Mouse (Mus musculus): ENCODE measurements at regions not wholly inside any gene's neighbourhood (a gene's known extent, or its start where the extent isn't known, plus 50 kb on each side); places are given as distances from the start of the nearest gene placed in this dataset.

- peak; percentile 90 for ATAC-seq (ENCODE audit: low TSS enrichment)
Measured at GRCm38 (mm10) chr17:48789846-48790245, 142.3 kb upstream of the Lrfn2 start.

- no peak for ATAC-seq (ENCODE audit: low TSS enrichment)
Measured at GRCm38 (mm10) chr17:48790526-48790925, 141.7 kb upstream of the Lrfn2 start.

- ATAC-seq (ENCODE audit: low TSS enrichment), result no peak
Measured at GRCm38 (mm10) chr17:48792954-48793353, 139.2 kb upstream of the Lrfn2 start.

DNA sequence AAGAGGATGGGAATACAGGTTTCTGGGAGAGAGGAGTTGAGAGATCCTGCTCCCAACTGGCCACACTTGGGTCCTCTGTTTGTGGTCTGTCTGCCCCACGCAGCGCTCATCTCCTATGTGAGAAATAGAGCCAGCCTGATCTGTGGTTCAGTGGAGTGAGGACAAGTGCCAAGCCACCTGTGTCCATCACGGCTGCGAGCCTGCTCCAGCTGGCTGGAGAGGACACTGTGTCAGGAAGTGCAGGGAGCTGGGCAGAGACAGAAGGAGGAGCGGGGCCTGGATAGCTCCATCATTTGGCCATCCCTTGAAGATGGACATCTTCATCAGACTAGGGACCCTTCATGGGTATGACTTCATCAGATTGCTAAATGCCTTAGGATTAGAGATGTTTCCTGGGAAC is 136.4 kb upstream of the Lrfn2 start:
- ATAC-seq (ENCODE audit: low TSS enrichment), result no peak

DNA sequence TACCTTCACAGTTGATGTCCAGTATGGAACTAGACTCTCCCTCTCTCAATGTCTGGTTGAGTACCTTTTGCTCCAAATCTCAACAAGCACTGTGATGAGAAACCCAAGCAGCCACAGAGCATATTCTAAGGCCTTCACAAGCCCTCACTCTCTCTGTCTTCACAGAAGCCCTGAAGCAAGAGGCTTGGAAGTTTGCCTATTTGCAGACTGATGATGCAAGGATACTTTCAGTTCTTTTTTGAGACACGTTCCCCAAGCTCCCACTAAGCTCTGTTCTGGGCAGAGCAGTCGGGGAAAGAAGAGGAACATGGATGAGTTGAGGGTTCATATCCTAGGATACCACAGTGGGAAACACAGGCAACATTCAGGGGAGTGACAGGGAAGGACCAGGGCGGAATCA is 134.0 kb upstream of the Lrfn2 start:
- peak; percentile 47; the same call in 1 of the 2 replicates for ATAC-seq (ENCODE audit: low TSS enrichment)

GRCm38 (mm10) chr17:48802673-48803072 is 129.5 kb upstream of the Lrfn2 start:
- peak; percentile 88 for ATAC-seq (ENCODE audit: low TSS enrichment)

DNA sequence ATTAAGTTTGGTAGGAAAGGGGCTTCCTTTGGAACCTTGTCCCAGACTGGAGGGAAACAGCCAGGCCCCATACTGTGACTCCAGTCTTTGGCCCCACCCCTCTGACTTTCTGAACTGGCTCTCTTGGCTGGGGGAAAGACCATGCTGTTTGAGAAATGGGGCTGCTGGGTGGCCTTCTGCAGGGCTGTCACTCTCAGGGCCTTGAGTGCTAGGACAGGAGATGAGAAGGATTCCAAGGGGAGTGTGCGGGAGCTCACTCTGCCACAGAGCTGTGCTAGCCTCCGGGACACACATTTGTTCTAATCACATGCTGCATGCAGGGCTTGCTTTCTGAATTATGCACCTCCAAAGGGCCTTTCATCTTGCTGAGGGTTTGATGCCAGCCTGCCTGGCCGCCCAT is 124.3 kb upstream of the Lrfn2 start:
- ATAC-seq (ENCODE audit: low TSS enrichment), result no peak

DNA sequence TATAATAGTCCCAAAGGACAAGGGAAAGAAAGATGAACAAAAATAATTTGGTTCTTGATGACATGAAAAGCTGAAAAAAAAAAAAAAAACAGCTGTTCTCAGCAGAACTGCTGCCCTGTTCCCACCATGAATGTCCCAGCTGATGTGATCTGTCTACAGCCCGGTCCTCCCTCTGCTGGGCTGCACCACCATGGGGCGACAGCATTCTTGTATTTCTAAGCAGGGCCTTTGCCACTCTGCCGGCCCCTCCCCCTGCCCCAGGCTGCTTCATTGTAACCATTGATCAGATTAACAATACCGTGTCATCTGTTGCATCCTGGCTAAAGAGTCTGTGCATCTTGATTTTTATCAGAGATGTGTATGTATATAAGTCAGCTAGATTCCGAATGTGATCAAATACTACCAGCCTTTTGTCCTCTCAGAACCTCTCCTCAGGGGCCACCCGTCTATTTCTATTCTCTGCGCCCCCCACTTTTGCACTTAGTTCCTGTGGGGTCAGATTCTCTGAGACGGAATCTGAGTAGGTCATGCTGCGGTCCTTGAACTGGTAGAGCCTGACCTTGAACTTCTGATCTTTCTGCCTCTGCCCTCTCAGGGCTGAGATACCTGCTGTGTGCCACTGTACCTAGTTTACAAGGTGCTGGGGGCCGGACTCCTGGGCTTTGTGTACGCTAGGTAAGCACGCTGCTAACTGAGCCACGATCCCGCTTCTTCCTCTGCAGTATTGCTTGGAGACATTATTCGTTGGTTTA is 117.2 kb upstream of the Lrfn2 start:
- no peak for ATAC-seq (ENCODE audit: low TSS enrichment)

GRCm38 (mm10) chr17:48816588-48817324 is 115.4 kb upstream of the Lrfn2 start:
- ATAC-seq (ENCODE audit: low TSS enrichment), result peak; percentile 64

- peak; percentile 53; the same call in 1 of the 2 replicates for ATAC-seq (ENCODE audit: low TSS enrichment)
Measured at GRCm38 (mm10) chr17:48817551-48817950, 114.6 kb upstream of the Lrfn2 start.

- ATAC-seq (ENCODE audit: low TSS enrichment), result no peak
Measured at GRCm38 (mm10) chr17:48819703-48820102, 112.5 kb upstream of the Lrfn2 start.

- ATAC-seq (ENCODE audit: low TSS enrichment), result no peak
Measured at GRCm38 (mm10) chr17:48822101-48822876, 109.9 kb upstream of the Lrfn2 start.

- ATAC-seq (ENCODE audit: low TSS enrichment), result no peak
Measured at GRCm38 (mm10) chr17:48823921-48824320, 108.3 kb upstream of the Lrfn2 start.

GRCm38 (mm10) chr17:48825212-48825913 is 106.8 kb upstream of the Lrfn2 start:
- ATAC-seq (ENCODE audit: low TSS enrichment), result peak; percentile 79

DNA sequence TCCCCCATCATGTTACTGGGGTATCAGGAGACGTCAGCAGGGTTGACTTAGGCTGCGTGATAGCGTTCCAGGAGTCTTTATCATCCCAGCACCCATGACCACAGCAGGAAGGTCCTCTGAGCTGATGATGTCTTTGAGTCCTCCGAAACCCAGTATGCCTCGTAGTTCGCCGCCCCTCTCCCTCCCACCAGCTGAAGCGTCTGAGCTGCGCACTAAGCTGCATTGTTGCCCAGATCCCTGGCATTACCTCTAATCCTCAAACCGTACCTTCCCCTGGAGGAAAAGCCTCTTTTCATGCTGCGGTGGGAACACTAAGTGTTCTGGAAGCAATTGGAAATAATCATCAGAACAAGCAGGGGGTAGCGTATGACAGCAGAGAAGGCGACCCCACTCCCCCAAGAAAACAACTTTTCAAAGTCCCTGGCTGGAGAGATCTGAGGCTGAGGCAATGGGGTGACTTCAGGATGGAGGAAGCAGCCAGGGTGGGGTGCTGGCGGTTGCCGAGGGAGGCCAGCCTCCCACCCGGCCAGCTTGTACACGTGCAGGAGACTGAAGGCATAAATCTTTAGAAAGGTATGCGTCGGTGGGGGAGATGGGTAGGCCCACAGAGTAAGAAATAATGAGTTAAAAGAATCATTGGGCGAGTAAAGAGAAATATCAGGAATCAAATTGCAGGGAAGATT is 93.7 kb upstream of the Lrfn2 start:
- no peak for ATAC-seq (ENCODE audit: low TSS enrichment)

DNA sequence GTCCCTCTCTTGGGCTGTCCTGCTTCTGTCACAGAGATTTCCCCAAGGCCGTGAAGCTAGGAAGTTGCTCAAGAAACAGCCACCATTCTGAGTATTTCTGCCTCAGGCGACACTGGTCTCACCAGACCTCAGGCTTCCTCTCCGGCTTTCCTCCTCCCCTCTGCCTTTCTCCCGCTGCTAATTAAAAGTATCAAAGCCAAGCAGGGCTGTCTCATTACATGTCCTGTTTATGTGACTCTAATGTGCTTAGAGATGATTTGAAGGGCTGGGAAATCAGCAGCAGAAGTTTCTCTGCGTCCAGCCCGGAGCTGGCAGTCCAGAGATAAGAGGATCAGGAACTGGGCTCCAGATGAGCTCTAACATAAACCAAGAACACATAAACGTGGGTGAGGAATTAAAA is 84.3 kb upstream of the Lrfn2 start:
- ATAC-seq (ENCODE audit: low TSS enrichment), result no peak

DNA sequence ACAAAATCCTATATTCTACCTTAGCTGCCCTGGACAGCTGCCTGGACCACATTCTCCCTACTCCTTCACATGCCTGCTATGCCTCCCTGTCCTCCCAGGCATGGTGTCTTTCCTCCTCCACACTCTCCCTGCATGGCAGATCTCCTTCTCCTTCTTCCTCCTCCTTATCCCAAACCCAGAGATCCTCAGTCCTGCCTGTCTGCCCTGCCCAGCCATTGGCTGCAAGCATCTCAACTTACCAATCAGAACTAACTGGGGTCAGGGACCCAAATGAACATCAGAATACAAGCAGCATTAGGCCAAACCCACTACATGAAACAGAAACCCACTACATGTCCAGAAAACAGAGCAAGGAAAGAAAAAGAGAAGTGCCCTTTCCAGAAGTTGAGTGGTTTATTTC is 81.3 kb upstream of the Lrfn2 start:
- ATAC-seq (ENCODE audit: low TSS enrichment), result no peak

- no peak for ATAC-seq (ENCODE audit: low TSS enrichment)
Measured at GRCm38 (mm10) chr17:48858891-48859290, 73.3 kb upstream of the Lrfn2 start.

DNA sequence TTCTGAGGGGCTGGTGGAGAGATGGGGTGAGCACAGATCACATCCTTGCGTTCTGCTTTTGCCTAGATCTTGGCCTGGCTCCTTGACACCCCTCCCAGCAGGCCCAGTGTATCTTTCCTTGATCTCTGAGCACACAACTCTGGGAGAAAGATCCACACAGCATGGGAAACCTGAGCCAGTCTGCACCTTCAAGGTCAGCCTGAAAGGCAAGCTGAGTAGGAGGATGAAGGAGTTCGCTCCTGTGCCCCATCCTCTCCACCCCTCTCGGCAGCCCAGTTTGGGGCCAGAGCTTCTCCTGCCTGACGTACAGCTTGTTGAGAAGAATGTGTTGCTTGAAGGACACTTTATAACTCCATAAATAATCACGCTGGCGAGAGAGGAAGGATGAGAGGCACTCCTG is 61.7 kb upstream of the Lrfn2 start:
- ATAC-seq (ENCODE audit: low TSS enrichment), result no peak

DNA sequence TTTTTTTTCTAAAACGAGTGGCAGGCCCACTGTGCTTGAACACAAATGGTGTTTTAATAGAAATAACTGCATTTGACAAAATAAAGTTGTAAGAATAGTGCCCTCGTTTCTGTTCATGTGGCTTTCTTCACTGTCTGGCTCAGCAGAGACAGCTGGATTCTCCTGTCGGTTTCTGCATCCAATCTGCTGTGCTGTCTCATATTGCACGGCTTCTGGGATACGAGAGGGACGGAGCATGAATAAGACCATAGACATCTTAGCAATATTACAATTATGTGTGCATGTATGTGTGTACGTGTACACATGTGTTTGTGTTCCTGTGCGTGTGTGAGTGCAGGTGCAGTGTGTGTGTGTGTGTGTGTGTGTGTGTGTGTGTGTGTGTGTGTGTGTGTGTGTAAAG is 54.7 kb upstream of the Lrfn2 start:
- ATAC-seq (ENCODE audit: low TSS enrichment), result no peak

DNA sequence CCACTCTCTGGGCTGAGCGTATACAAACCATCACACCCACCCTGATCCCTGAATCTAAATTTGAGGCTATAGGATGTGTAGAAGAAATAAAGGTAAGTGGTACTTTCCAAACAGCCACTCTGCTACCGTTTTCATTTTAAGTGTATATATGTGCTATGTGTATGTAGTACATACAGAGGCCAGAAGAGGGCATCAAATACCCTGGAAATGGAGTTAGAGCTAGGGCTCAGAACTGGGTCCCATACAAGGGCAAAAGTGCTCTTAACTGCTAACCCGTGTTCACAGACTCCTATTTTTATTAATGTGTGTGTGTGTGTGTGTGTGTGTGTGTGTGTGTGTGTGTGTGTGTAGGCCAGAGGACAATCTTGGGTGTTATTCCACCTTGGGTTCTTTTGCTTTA is 51.6 kb upstream of the Lrfn2 start:
- no peak for ATAC-seq (ENCODE audit: low TSS enrichment)

All from frontal cortex, adult (tissue).